Mouse (Mus musculus) stomach, postnatal 0 days (tissue): ENCODE measurements around the gene 4921539E11Rik. TPM values are rescaled to one million over a fixed set of nuclear protein-coding genes. Genes with fewer than 3 reads are reported as not detected.

Source experiments
- ATAC-seq: fragments of 200-750 bp; cut with Nextera tagmentation; 2 replicates; pipeline ENCODE4 v1.8.0; 2017; ENCODE audit not compliant: low FRiP score, low TSS enrichment
- DNase-seq: peaks from one replicate; pipeline ENCODE4 v3.0.0-alpha.2; 2016; ENCODE audit warnings: low spot score
- H3K27ac ChIP-seq: fragments of 300-500 bp; sonication (generic); replicated peaks from 2 replicates; pipeline ENCODE4 v1.5.1; 2014; ENCODE audit warnings: mild to moderate bottlenecking, control low read depth
- H3K27me3 ChIP-seq: fragments of 300-500 bp; sonication (generic); 2 replicates; pipeline ENCODE4 v1.6.1; 2014; ENCODE audit warnings: low read length; ENCODE audit not compliant: control insufficient read depth, insufficient read depth
- H3K36me3 ChIP-seq: fragments of 300-500 bp; sonication (generic); 2 replicates; pipeline ENCODE4 v1.6.1; 2014; ENCODE audit warnings: low read length, mixed read lengths; ENCODE audit not compliant: control insufficient read depth, insufficient read depth
- H3K4me1 ChIP-seq: fragments of 300-500 bp; sonication (generic); replicated peaks from 2 replicates; pipeline ENCODE4 v1.6.1; 2014; ENCODE audit warnings: antibody characterized with exemption; ENCODE audit not compliant: control insufficient read depth, insufficient read depth
- H3K4me2 ChIP-seq: fragments of 300-500 bp; sonication (generic); replicated peaks from 2 replicates; pipeline ENCODE4 v1.6.1; 2014; ENCODE audit warnings: low read depth, mild to moderate bottlenecking, control low read depth, moderate library complexity
- H3K4me3 ChIP-seq: fragments of 300-500 bp; sonication (generic); 2 replicates; pipeline ENCODE4 v1.5.1; 2014; ENCODE audit warnings: low read depth, low read length, control low read depth
- H3K9ac ChIP-seq: fragments of 300-500 bp; sonication (generic); 2 replicates; pipeline ENCODE4 v1.6.1; 2014; ENCODE audit warnings: mild to moderate bottlenecking, low read length, control low read depth, mixed read lengths
- H3K9me3 ChIP-seq: fragments of 300-500 bp; sonication (generic); 2 replicates; pipeline ENCODE4 v1.6.1; 2016; ENCODE audit warnings: low read length; ENCODE audit not compliant: control insufficient read depth
- CTCF ChIP-seq: IDR thresholded peaks from 2 replicates; pipeline ENCODE4 v1.5.1; 2016; ENCODE audit warnings: antibody characterized with exemption, low read depth, mild to moderate bottlenecking, moderate library complexity
- EP300 ChIP-seq: optimal IDR thresholded peaks from 2 replicates; pipeline ENCODE3; 2016; ENCODE audit warnings: antibody characterized with exemption
- WGBS: fragments of 180-500 bp; shearing (Covaris S2); extraction: QIAGEN DNeasy Blood & Tissue Kit; methylation state at CpG from one replicate; pipeline ENCODE4 v1.1.7; 2014; 5-methylcytosine and 5-hydroxymethylcytosine counted together
- polyA plus RNA-seq: library from polyadenylated mRNA; unstranded; fragments of >200 nt; fragmentation: Nextera tagmentation; extraction: Ambion mirVana; gene quantifications from 2 replicates; pipeline ENCODE4 v1.2.1, GENCODE M21; 2015

4921539E11Rik gene
- polyA plus RNA-seq, 1 experiment from 2014 or later = not detected

DNA sequence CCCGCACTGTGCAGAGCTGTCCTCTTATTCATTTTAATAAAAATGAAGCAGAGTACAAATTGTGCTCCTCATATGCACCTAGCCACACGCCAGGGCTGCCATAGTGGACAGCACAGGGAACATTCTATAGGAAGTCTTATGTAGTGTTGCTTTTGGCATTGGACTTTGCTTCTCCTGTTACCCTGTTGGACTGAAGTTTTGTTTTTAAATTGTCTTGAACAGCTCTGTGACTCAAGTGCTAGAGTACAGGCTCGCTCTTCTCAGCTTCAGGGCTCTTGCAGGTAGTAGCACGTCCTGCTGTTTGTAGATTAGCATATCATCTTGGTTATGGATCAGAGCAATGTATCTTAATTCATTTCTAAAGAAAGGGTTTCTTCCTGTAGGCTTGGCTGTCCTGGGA is 25.2 kb upstream of the 4921539E11Rik start:
- Histone ChIP-seq H3K9ac (no peak overlapping the region), H3K4me2 (no peak overlapping the region), H3K9me3 (no peaks in the 10 kb centered on the region), H3K36me3 (no peaks in the 10 kb centered on the region), H3K4me3 (no peak overlapping the region), H3K27me3 (no peaks in the 10 kb centered on the region), H3K4me1 (no peaks in the 10 kb centered on the region), H3K27ac (no peak overlapping the region)
- no peak for ATAC-seq
- TF ChIP-seq EP300 = no peak
- 71% methylated on average over 4 of the region's 4 CpGs for WGBS
- no peak for DNase-seq

DNA sequence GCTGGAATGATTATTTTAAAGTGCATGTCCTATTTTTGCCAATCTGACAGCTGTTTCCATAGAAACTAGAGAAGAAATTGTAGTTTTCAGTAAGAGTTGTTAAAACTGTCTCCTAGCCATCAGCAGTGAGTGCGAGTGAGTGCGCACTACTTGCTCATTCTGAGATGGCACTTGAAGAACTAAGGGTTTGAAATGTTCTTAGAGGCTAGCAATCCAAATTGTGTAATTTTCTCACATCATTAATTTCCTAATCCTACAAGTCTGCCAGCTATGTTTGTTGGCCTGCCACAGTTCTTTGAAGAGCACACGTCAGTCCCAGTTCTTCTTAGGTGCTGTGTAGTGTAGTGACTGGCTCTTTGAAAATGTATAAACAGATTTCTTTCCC is 23.9 kb upstream of the 4921539E11Rik start:
- TF ChIP-seq EP300 (no peak), CTCF (no peak)
- whole genome bisulfite sequencing = 48% methylated on average over 3 of the region's 3 CpGs
- H3K36me3 ChIP-seq = no peaks in the 10 kb centered on the region
- no peaks in the 10 kb centered on the region for H3K9me3 ChIP-seq
- no peaks in the 10 kb centered on the region for H3K27me3 ChIP-seq
- peak overlapping the region; percentile 61 for H3K4me2 ChIP-seq
- H3K4me3 ChIP-seq = peak overlapping the region; percentile 61
- H3K9ac ChIP-seq = no peak overlapping the region; the same call in 1 of the 2 replicates
- no peak for ATAC-seq
- no peak for DNase-seq
- peak overlapping the region; percentile 96; the same call in 1 of the 2 replicates for H3K27ac ChIP-seq
- H3K4me1 ChIP-seq = no peaks in the 10 kb centered on the region

DNA sequence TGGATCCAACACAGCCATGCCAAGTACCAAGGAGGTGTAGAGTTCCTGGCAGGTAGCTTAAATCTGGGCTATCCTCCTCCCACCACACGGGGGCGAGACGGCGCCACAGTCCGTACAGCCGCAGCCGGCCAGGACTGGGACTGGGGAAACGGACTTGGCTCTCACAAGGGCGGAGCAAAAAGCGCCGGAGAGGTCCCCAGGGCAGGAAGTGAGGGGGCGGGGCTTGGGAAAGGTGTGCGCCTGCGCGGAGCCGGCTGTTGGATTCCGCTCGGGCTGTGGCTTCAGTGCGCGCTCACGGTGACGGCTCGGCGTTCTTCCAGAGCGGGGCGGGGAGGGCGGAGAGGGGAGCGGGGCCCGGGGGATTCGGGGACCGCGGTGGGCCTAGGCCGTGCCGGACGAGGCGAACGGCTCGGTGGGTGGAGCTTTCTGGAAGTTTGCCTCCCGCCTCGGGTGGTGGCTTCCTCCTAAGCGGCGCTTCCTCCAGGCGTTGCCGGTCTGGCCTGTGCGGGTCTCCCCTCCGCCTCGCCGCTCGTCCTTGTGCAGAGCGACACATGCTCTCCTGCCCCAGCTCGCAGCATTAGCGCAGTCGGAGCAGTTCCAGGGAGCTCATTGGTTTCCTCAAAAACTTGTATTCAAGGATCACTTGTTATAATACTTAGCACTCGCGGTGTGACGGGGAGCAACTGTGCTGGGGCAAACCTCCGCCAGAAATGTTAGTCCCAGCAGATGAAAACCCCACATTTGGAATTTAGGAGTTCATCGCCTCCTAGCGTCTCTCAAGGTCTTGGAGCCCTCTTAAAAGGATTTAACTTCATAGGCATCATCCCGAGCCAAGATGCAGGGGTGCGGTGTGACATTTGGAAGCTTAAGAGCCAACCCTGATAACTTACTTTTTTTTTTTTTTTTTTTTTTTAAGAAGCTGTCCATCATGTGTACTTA is 23.2 kb upstream of the 4921539E11Rik start, which contains the start of gene Oma1:
Gene Oma1 (plus strand): TSS at position 226 of the 939 bp plus-strand sequence.
- Histone ChIP-seq H3K27ac (peak within 1 kb of the TSS; percentile 96), H3K4me3 (peak within 1 kb of the TSS; percentile 61), H3K36me3 (no peaks in the 10 kb centered on the region), H3K4me2 (peak within 1 kb of the TSS; percentile 61), H3K4me1 (no peaks in the 10 kb centered on the region), H3K9ac (peak within 1 kb of the TSS; percentile 77), H3K27me3 (no peaks in the 10 kb centered on the region), H3K9me3 (no peaks in the 10 kb centered on the region)
- DNase-seq (peak; percentile 100), ATAC-seq (peak; percentile 100)
- WGBS = under 1% methylated on average over 59 of the region's 61 CpGs
- TF ChIP-seq EP300 = no peak
- peak; percentile 96 for TF ChIP-seq CTCF

DNA sequence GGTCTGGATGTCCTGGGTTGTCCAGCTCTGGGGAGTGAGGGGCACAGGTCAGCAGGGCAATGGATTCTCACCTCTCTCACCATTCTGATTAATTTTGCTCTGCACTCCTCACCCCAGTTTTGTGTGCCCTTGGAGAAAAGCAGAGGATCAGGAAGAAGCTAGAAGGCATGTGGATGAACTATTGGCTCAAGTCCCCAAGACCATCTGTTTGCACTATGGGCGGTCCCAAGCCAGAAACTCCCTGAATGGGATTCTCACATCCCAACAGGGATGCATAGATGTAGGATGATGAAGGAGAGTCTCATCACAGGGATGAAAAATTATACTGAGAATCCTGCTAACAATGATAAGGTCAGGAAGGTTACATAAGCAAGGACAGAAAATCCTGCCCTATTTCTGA is 13.2 kb upstream of the 4921539E11Rik start:
- H3K36me3 ChIP-seq = no peaks in the 10 kb centered on the region
- no peak for ATAC-seq
- H3K27ac ChIP-seq = no peak overlapping the region
- H3K9me3 ChIP-seq = no peaks in the 10 kb centered on the region
- no peak for DNase-seq
- 68% methylated on average over 1 of the region's 1 CpGs for WGBS
- no peak overlapping the region for H3K9ac ChIP-seq
- no peaks in the 10 kb centered on the region for H3K27me3 ChIP-seq
- H3K4me3 ChIP-seq = no peak overlapping the region
- H3K4me1 ChIP-seq = no peaks in the 10 kb centered on the region
- no peak for TF ChIP-seq CTCF
- TF ChIP-seq EP300 = no peak
- no peak overlapping the region for H3K4me2 ChIP-seq

DNA sequence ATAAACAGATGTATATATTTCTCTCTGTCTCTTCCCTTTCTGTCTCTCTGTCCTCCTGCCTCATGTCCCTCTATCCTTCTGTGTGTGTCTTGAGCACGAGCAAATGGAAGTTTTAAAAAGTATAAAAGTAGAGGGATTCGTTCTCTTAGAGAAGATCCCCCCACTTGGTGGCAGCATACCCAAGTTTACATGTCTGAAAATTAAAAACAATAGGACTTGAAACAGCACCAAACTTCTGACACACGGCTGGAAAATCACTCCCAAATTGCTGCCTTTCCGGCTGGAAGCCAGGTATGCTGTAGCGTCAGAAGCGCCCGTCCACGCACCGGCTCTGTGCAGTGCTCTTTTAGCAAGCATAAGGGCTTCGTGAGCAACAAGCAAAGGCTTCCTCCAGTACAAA is 8.7 kb upstream of the 4921539E11Rik start:
- Histone ChIP-seq H3K4me3 (no peak overlapping the region), H3K4me2 (no peak overlapping the region), H3K9ac (no peak overlapping the region), H3K4me1 (no peaks in the 10 kb centered on the region), H3K27me3 (no peaks in the 10 kb centered on the region), H3K9me3 (no peaks in the 10 kb centered on the region), H3K27ac (no peak overlapping the region), H3K36me3 (no peaks in the 10 kb centered on the region)
- no peak for ATAC-seq
- DNase-seq = no peak
- WGBS = 58% methylated on average over 10 of the region's 10 CpGs
- no peak for TF ChIP-seq EP300
- TF ChIP-seq CTCF = peak; percentile 37; the same call in 1 of the 2 replicates

DNA sequence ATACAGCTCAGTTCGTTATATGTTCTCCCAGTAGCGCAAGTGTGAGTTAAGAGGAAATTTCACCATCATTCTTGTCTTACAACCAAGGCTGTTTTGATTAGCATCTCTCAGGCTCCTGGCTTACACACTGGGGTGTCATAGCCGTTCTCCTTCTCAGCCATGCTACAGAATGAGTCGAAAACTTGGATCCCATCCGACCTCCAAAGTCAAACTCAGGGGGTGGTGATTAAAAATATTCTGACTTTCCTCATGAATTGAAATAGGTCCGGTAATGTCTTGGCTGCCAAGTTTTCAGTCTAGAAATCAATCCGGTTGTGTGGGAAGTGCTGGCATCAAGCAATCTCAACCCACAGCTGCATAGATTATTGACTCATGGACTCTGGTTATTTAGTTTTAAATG is 2.3 kb downstream of the 4921539E11Rik start:
- Histone ChIP-seq H3K4me1 (no peaks in the 10 kb centered on the region), H3K36me3 (no peaks in the 10 kb centered on the region), H3K27ac (no peak overlapping the region), H3K4me2 (no peak overlapping the region), H3K9ac (no peak overlapping the region), H3K4me3 (no peak overlapping the region), H3K27me3 (no peaks in the 10 kb centered on the region), H3K9me3 (no peaks in the 10 kb centered on the region)
- no peak for ATAC-seq
- TF ChIP-seq CTCF = no peak
- no peak for TF ChIP-seq EP300
- DNase-seq = no peak
- WGBS = 78% methylated on average over 7 of the region's 7 CpGs
